Mouse (Mus musculus) ES-Bruce4 (cell line): ENCODE measurements around the gene Dst. TPM values are rescaled to one million over a fixed set of nuclear protein-coding genes. Genes with fewer than 3 reads are reported as not detected.

Experiments
- H3K27ac ChIP-seq: 2 replicates; pipeline ENCODE4 v1.5.1; 2012; ENCODE audit warnings: low read length, inconsistent platforms; ENCODE audit not compliant: insufficient read depth
- H3K27me3 ChIP-seq: 2 replicates; pipeline ENCODE4 v1.6.1; 2012; ENCODE audit warnings: mild to moderate bottlenecking, low read length, inconsistent platforms; ENCODE audit not compliant: control insufficient read depth, poor library complexity, insufficient read depth, severe bottlenecking
- H3K36me3 ChIP-seq: 2 replicates; pipeline ENCODE4 v1.6.1; 2012; ENCODE audit warnings: inconsistent platforms, mild to moderate bottlenecking, low read length, moderate library complexity; ENCODE audit not compliant: control insufficient read depth, poor library complexity, insufficient read depth, severe bottlenecking
- H3K4me1 ChIP-seq: one replicate; pipeline ENCODE4 v1.8.1; 2011; ENCODE audit warnings: low read length; ENCODE audit not compliant: control insufficient read depth, insufficient read depth
- H3K4me3 ChIP-seq: 2 replicates; pipeline ENCODE4 v1.5.1; 2011; ENCODE audit warnings: low read depth, mild to moderate bottlenecking, low read length
- H3K9ac ChIP-seq: 2 replicates; pipeline ENCODE4 v1.6.1; 2012; ENCODE audit warnings: low read depth, mild to moderate bottlenecking, inconsistent platforms; ENCODE audit not compliant: poor library complexity, severe bottlenecking
- H3K9me3 ChIP-seq: replicated peaks from 2 replicates; pipeline ENCODE4 v1.6.1; 2012; ENCODE audit warnings: mild to moderate bottlenecking, low read length, inconsistent platforms; ENCODE audit not compliant: control insufficient read depth, poor library complexity, insufficient read depth, severe bottlenecking
- CTCF ChIP-seq: IDR thresholded peaks from one replicate; pipeline ENCODE4 v1.8.1; 2011; ENCODE audit warnings: low read depth, low read length
- EP300 ChIP-seq: IDR thresholded peaks from 2 replicates; pipeline ENCODE4 v1.6.1; 2011; ENCODE audit warnings: low read depth, low read length; ENCODE audit not compliant: insufficient read depth
- POLR2A ChIP-seq: IDR thresholded peaks from one replicate; pipeline ENCODE4 v1.8.1; 2011; ENCODE audit warnings: low read length; ENCODE audit not compliant: insufficient read depth
- polyA plus RNA-seq: library from polyadenylated mRNA; stranded (reverse); fragments of >200 nt; gene quantifications from 2 replicates; pipeline ENCODE4 v1.2.4, GENCODE M21; 2011; ENCODE audit warnings: low read depth; ENCODE audit not compliant: missing spikeins, insufficient read depth, insufficient read length

Dst gene
- polyA plus RNA-seq, 1 experiment: 296 TPM

DNA sequence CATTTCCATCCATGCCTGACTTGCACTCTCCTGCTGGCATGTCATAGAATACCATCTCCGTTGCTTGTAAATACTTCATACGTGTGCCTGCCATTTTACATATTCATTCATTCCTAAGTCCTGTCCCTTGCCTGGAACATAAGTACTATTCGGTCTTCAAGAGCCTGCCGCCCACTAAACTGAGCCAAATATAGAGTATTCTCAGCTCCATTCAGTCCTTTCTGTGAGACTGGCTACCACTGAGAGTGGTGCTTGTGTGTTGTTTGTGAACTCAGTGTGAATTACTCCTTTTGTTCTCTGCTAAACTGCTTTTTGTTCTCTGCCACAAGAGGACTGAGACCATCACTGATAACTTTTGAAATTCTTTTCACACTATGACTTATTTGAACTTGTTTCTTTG lies 59.2 kb downstream of the Dst start:
- no peak for TF ChIP-seq EP300
- TF ChIP-seq POLR2A: no peak
- TF ChIP-seq CTCF: no peak
- Histone ChIP-seq H3K4me3 (no peak overlapping the region), H3K4me1 (peaks cover 3% of the 10 kb centered on the region), H3K36me3 (no peaks in the 10 kb centered on the region), H3K27me3 (no peaks in the 10 kb centered on the region), H3K9me3 (no peaks in the 10 kb centered on the region), H3K27ac (no peak overlapping the region), H3K9ac (no peak overlapping the region)

DNA sequence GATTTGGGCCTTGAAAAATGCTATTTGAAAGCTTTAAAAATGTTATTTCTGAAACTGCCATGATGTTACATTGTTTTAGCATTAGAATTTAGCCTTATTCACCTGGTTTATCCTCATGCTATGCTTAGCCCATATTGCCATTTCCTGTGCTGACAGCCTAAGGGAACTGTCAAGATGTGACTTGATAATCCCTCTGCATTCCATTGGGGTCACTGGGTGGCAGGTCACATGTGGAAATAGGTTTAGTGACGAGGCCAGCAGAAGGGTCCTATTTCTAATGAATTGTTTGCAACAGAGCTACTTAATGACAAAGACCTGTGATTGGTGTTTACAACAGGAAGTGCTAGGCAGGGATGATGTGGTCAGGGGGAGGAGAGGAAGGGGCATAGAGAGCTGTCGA lies 61.9 kb downstream of the Dst start:
- no peak overlapping the region for H3K4me3 ChIP-seq
- H3K9me3 ChIP-seq: no peaks in the 10 kb centered on the region
- no peak overlapping the region for H3K9ac ChIP-seq
- no peaks in the 10 kb centered on the region for H3K27me3 ChIP-seq
- H3K27ac ChIP-seq: no peak overlapping the region
- H3K4me1 ChIP-seq: peaks cover 3% of the 10 kb centered on the region
- TF ChIP-seq CTCF (no peak), POLR2A (no peak), EP300 (no peak)
- no peaks in the 10 kb centered on the region for H3K36me3 ChIP-seq

DNA sequence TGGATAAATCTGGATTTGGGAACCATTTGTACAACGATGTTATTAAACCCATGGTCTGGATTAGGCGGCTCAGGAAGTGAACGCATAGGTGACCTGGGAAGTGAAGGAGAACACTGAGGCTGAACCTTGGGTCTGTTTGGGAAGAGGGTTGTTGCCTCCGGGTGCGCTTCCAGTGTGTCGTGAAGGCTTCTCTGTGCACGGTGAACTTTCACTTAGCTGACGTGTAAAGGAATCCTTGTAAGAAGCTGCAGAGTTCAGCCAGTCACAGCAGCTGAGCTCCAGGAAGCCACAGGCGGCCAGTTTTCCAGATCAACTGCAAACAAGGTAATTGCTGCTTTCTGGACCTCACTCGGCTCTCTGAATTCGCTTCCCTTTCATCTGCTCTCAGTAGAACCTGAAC lies 66.4 kb downstream of the Dst start:
- Histone ChIP-seq H3K9ac (no peak overlapping the region), H3K27me3 (no peaks in the 10 kb centered on the region), H3K9me3 (no peaks in the 10 kb centered on the region), H3K36me3 (no peaks in the 10 kb centered on the region), H3K27ac (no peak overlapping the region), H3K4me3 (no peak overlapping the region), H3K4me1 (no peaks in the 10 kb centered on the region)
- TF ChIP-seq EP300 (no peak), POLR2A (no peak), CTCF (no peak)

DNA sequence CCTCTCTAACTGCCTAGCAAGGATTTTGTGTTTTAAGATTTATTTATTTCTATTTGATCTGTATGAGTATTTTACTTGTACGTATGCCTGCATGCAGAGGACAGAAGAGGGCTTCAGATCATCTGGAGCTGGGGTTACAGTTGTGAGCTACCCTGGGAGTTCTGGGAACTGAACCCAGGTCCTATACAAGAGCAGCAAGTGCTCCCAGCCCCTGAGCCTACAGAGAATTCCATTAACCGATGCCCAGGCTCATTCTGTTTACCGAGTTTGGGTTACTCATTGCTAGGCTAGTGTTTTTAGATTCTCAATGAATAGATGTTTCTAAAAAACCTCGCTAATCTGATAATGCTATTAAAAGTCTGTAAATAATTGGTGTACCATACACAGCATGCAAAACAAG lies 67.3 kb downstream of the Dst start:
- Histone ChIP-seq H3K27ac (no peak overlapping the region), H3K9me3 (no peaks in the 10 kb centered on the region), H3K27me3 (no peaks in the 10 kb centered on the region), H3K4me3 (no peak overlapping the region), H3K4me1 (no peaks in the 10 kb centered on the region), H3K36me3 (no peaks in the 10 kb centered on the region), H3K9ac (no peak overlapping the region)
- TF ChIP-seq CTCF (no peak), EP300 (no peak), POLR2A (no peak)

DNA sequence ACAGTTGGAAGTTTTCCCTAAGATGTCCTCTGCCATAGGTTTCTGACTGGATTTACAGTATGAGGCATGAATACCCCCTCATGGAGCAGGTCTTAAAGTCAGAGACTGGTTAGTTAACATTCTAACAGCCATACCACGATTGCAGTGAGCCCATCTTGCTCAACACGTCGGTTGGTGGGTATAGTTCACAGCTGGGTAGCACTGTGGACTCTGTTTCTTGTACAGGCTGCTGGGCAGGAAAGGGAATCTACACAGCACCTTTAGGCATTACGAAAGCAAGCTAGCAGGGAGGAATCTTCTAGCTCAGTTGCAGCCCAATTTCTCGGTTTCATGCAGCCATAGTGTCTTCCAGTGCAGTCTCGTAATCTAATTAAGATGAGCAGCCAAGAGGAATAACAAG lies 69.8 kb downstream of the Dst start:
- H3K4me3 ChIP-seq: no peak overlapping the region
- H3K36me3 ChIP-seq: no peaks in the 10 kb centered on the region
- no peak overlapping the region for H3K9ac ChIP-seq
- H3K27ac ChIP-seq: no peak overlapping the region
- no peaks in the 10 kb centered on the region for H3K9me3 ChIP-seq
- no peaks in the 10 kb centered on the region for H3K27me3 ChIP-seq
- TF ChIP-seq EP300 (no peak), CTCF (no peak), POLR2A (no peak)
- no peaks in the 10 kb centered on the region for H3K4me1 ChIP-seq

DNA sequence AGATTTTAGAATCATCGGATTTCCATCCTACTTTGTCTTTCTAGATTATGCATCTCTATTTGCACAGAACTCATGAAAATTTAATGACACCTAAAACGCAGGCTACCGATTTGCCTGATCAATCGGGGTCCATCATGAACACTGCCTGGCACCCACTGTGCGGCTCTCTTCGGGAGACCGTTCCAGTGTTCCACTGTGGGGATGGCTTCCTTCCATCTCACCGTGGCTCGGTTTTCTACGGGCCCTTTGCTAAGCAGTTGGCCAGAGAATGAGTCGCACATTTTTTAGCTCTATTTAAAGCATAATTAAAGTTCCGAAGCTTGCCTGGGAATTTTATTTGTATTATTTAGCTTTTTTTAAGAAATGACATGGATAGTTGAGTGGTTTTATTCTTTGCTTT lies 72.4 kb downstream of the Dst start:
- Histone ChIP-seq H3K27ac (no peak overlapping the region), H3K4me1 (no peaks in the 10 kb centered on the region), H3K9ac (no peak overlapping the region), H3K4me3 (no peak overlapping the region), H3K36me3 (no peaks in the 10 kb centered on the region), H3K27me3 (no peaks in the 10 kb centered on the region), H3K9me3 (no peaks in the 10 kb centered on the region)
- no peak for TF ChIP-seq CTCF
- TF ChIP-seq POLR2A: no peak
- TF ChIP-seq EP300: no peak
